Mouse (Mus musculus): ENCODE data around the gene Gm17364. TPM values are rescaled to one million over a fixed set of nuclear protein-coding genes. Genes with fewer than 3 reads are reported as not detected.
"Not testable (repeated sequence)": the region's sequence is repeated elsewhere in the genome, so short reads cannot be mapped to it uniquely, and the experiment has no call there.

Gm17364 gene
- total RNA-seq, 2 experiments from 2014 or later: not detected

- DNase-seq: no peak
Measured at GRCm38 (mm10) chr13:41251667-41252066, 22.1 kb downstream of the Gm17364 start.

- not testable (repeated sequence) for DNase-seq
Measured at GRCm38 (mm10) chr13:41251232-41251631, 22.5 kb downstream of the Gm17364 start.

GRCm38 (mm10) chr13:41250318-41250981, 23.3 kb downstream of the Gm17364 start:
- DNase-seq: peak; percentile 14

GRCm38 (mm10) chr13:41249538-41250317, 24.0 kb downstream of the Gm17364 start, which contains the start of gene Smim13:
Gene Smim13 (plus strand): TSS chr13:41249844.
- peak; percentile 97 for DNase-seq

GRCm38 (mm10) chr13:41248751-41249520, 24.8 kb downstream of the Gm17364 start:
- DNase-seq: no peak

- DNase-seq: peak; percentile 18
Measured at GRCm38 (mm10) chr13:41244306-41244830, 29.4 kb downstream of the Gm17364 start.

GRCm38 (mm10) chr13:41241557-41241956, 32.2 kb downstream of the Gm17364 start:
- no peak for DNase-seq

GRCm38 (mm10) chr13:41238805-41239130, 35.0 kb downstream of the Gm17364 start:
- DNase-seq: no peak

GRCm38 (mm10) chr13:41238035-41238804, 35.6 kb downstream of the Gm17364 start:
- no peak for DNase-seq

GRCm38 (mm10) chr13:41235845-41236741, 37.7 kb downstream of the Gm17364 start:
- DNase-seq: no peak

- no peak for DNase-seq
Measured at GRCm38 (mm10) chr13:41235181-41235580, 38.6 kb downstream of the Gm17364 start.

GRCm38 (mm10) chr13:41233241-41233640, 40.5 kb downstream of the Gm17364 start:
- DNase-seq: no peak

GRCm38 (mm10) chr13:41232209-41232608, 41.6 kb downstream of the Gm17364 start:
- no peak for DNase-seq

GRCm38 (mm10) chr13:41231389-41231983, 42.3 kb downstream of the Gm17364 start:
- DNase-seq: no peak

GRCm38 (mm10) chr13:41230256-41230655, 43.5 kb downstream of the Gm17364 start:
- no peak for DNase-seq

GRCm38 (mm10) chr13:41228060-41228459, 45.7 kb downstream of the Gm17364 start:
- DNase-seq: no peak

GRCm38 (mm10) chr13:41226513-41226912, 47.3 kb downstream of the Gm17364 start:
- DNase-seq: no peak
